Mouse (Mus musculus) heart, embryonic 14.5 days (tissue): ENCODE data around the gene 6030458C11Rik. TPM values are rescaled to one million over a fixed set of nuclear protein-coding genes. Genes with fewer than 3 reads are reported as not detected.

Experiments
- microRNA-seq: library from miRNA; unstranded; fragments of <30 nt; microRNA quantifications from one replicate; pipeline ENCODE4, GENCODE M21; 2016
- polyA plus RNA-seq: library from polyadenylated mRNA; unstranded; fragments of >200 nt; fragmentation: Nextera tagmentation; extraction: Ambion mirVana; gene quantifications from 2 replicates; pipeline ENCODE4 v1.2.1, GENCODE M21; 2014

The 6030458C11Rik gene
- polyA plus RNA-seq, 1 experiment from 2014 or later = 25.0 TPM

Small RNA genes lying within 50 kb of the gene (microRNA-seq; reads per million reads assigned to microRNA genes)
- not detected for gene Gm47288

Other genes starting within 250 kb of the 6030458C11Rik start
- 16.8 and 18.7 TPM in 2 replicates for gene Pdzd2, start 84.7 kb downstream of the 6030458C11Rik start, polyA plus RNA-seq
- gene Drosha, start 166 bp upstream of the 6030458C11Rik start, polyA plus RNA-seq = 23.5 and 24.4 TPM in 2 replicates